In genomic region chr2:75714766-75715165, GRCm38 (mm10) we compare ENCODE assay signal across 17 mouse cellular contexts. TPM values are rescaled to one million over a fixed set of nuclear protein-coding genes. Genes with fewer than 3 reads are reported as not detected.
DNase-seq lines count a peak whose midpoint lies in the region; ATAC-seq and TF ChIP-seq lines count a peak whose summit lies in the region.
"Had no signal": no experiment of that assay in that cellular context is flagged by ENCODE, and none has a peak within 500 bp of the region (broad histone marks: within the 10 kb centered on the region; RNA-seq: fewer than 3 reads in every experiment).

No protein-coding gene starts in this region.

- no peak overlapping the region for H3K27ac ChIP-seq in intestine, embryonic 15.5 days
- no peak overlapping the region for H3K27ac ChIP-seq in intestine, embryonic 16.5 days (ENCODE audit: low read length)
- H3K27ac ChIP-seq in lung, embryonic 15.5 days: peak overlapping the region; percentile 61; the same call in 1 of the 2 replicates
- peak overlapping the region; percentile 91 for H3K27ac ChIP-seq in small intestine, adult 2 months (ENCODE audit: insufficient read depth, low read depth, low read length)
- H3K27ac ChIP-seq: embryonic facial prominence, embryonic 12.5 days; forebrain, embryonic 15.5 days; heart, adult 2 months had no signal

- H3K9ac ChIP-seq in intestine, embryonic 15.5 days: no peak overlapping the region
- no peak overlapping the region for H3K9ac ChIP-seq in intestine, embryonic 16.5 days (ENCODE audit: low read depth, low read length)
- H3K9ac ChIP-seq in lung, embryonic 15.5 days: no peak overlapping the region
- H3K9ac ChIP-seq: embryonic facial prominence, embryonic 12.5 days; forebrain, embryonic 15.5 days; heart, embryonic 12.5 days had no signal

- H3K4me1 ChIP-seq in intestine, embryonic 15.5 days (replicated peaks): no peaks in the 10 kb centered on the region
- peaks cover 3% of the 10 kb centered on the region; the same call in 1 of the 2 replicates for H3K4me1 ChIP-seq in intestine, embryonic 16.5 days (ENCODE audit: control insufficient read depth, insufficient read depth, low read length)
- H3K4me1 ChIP-seq in lung, embryonic 15.5 days: peaks cover 22% of the 10 kb centered on the region
- peaks cover 9% of the 10 kb centered on the region; the same call in 1 of the 2 replicates for H3K4me1 ChIP-seq in small intestine, adult 2 months (ENCODE audit: control insufficient read depth, insufficient read depth, insufficient read length, low read length)

- no peak for TF ChIP-seq POLR2A in small intestine, adult 2 months (IDR thresholded peaks at IDR 0.05; ENCODE audit: low read depth, low read length)

- no peaks in the 10 kb centered on the region for H3K9me3 ChIP-seq in intestine, embryonic 15.5 days
- no peaks in the 10 kb centered on the region for H3K9me3 ChIP-seq in intestine, embryonic 16.5 days (ENCODE audit: control insufficient read depth, low read length)
- no peaks in the 10 kb centered on the region for H3K9me3 ChIP-seq in lung, embryonic 15.5 days
- H3K9me3 ChIP-seq: embryonic facial prominence, embryonic 12.5 days; forebrain, embryonic 15.5 days; heart, embryonic 12.5 days; hindbrain, embryonic 10.5 days had no signal

- no peaks in the 10 kb centered on the region for H3K27me3 ChIP-seq in intestine, embryonic 15.5 days (replicated peaks)
- H3K27me3 ChIP-seq in intestine, embryonic 16.5 days (replicated peaks; ENCODE audit: control insufficient read depth, insufficient read depth, low read length): no peaks in the 10 kb centered on the region
- H3K27me3 ChIP-seq in lung, embryonic 15.5 days: no peaks in the 10 kb centered on the region
- H3K27me3 ChIP-seq in small intestine, adult 2 months (ENCODE audit: control insufficient read depth, insufficient read depth, low read length): no peaks in the 10 kb centered on the region
- H3K27me3 ChIP-seq: embryonic facial prominence, embryonic 12.5 days; forebrain, embryonic 15.5 days; heart, embryonic 12.5 days had no signal

- 42% methylated on average over 4 of the region's 4 CpGs for WGBS in intestine, embryonic 15.5 days
- 50% methylated on average over 4 of the region's 4 CpGs for WGBS in intestine, embryonic 16.5 days
- 40% methylated on average over 4 of the region's 4 CpGs for WGBS in lung, embryonic 15.5 days
- 25% methylated on average over 4 of the region's 4 CpGs for WGBS in small intestine, adult 2 months

- no peak overlapping the region for H3K4me3 ChIP-seq in intestine, embryonic 15.5 days (replicated peaks)
- no peak overlapping the region for H3K4me3 ChIP-seq in intestine, embryonic 16.5 days (ENCODE audit: low read length)
- H3K4me3 ChIP-seq in lung, embryonic 15.5 days: no peak overlapping the region
- H3K4me3 ChIP-seq in small intestine, adult 2 months (ENCODE audit: low read depth, low read length): no peak overlapping the region
- H3K4me3 ChIP-seq: embryonic facial prominence, embryonic 12.5 days; forebrain, embryonic 15.5 days; heart, adult 2 months; heart, embryonic 12.5 days; hindbrain, embryonic 10.5 days had no signal

- no peaks in the 10 kb centered on the region for H3K36me3 ChIP-seq in intestine, embryonic 15.5 days
- H3K36me3 ChIP-seq in intestine, embryonic 16.5 days (ENCODE audit: control insufficient read depth, insufficient read depth, low read length): no peaks in the 10 kb centered on the region
- no peaks in the 10 kb centered on the region for H3K36me3 ChIP-seq in lung, embryonic 15.5 days
- H3K36me3 ChIP-seq in small intestine, adult 2 months (ENCODE audit: control insufficient read depth, insufficient read depth, low read length): no peaks in the 10 kb centered on the region
- H3K36me3 ChIP-seq: embryonic facial prominence, embryonic 12.5 days; forebrain, embryonic 15.5 days; heart, embryonic 12.5 days; hindbrain, embryonic 10.5 days had no signal

- TF ChIP-seq CTCF in small intestine, adult 2 months (IDR thresholded peaks at IDR 0.05; ENCODE audit: extremely low read depth, insufficient read length, insufficient replicate concordance, low read depth, low read length): no peak

- H3K4me2 ChIP-seq in intestine, embryonic 15.5 days (replicated peaks): no peak overlapping the region
- no peak overlapping the region for H3K4me2 ChIP-seq in intestine, embryonic 16.5 days (ENCODE audit: low read depth, low read length)
- no peak overlapping the region for H3K4me2 ChIP-seq in lung, embryonic 15.5 days
- H3K4me2 ChIP-seq: embryonic facial prominence, embryonic 12.5 days; forebrain, embryonic 15.5 days; heart, embryonic 12.5 days had no signal

- ATAC-seq in intestine, embryonic 15.5 days: peak; percentile 53
- no peak for ATAC-seq in intestine, embryonic 16.5 days
- ATAC-seq in lung, embryonic 15.5 days (ENCODE audit: borderline replicate concordance, extremely low read depth, low FRiP score, low TSS enrichment): no peak; the same call in 1 of the 2 replicates
- no peak for ATAC-seq in frontal cortex, adult (ENCODE audit: low TSS enrichment)
- ATAC-seq: forebrain, embryonic 15.5 days had no signal

- no peak for DNase-seq in lung, postnatal 14 days
- DNase-seq in kidney, adult 18-20 months: no peak
- DNase-seq: adrenal gland, postnatal 10 days; cerebellum, adult 11-12 months; cerebellum, adult 9-10 months; cerebellum, postnatal 25 days; gastrocnemius, postnatal 10 days; heart, adult 2 months had no signal

RNA-seq across cellular contexts. Expression of gene Nfe2l2, which starts 10.3 kb away (rescaled TPM):
- 89.3 and 93.6 TPM in 2 replicates for polyA plus RNA-seq in intestine, embryonic 15.5 days (2015; fragmentation: Nextera tagmentation; extraction: Ambion mirVana)
- 112 and 115 TPM in 2 replicates for polyA plus RNA-seq in intestine, embryonic 16.5 days (2015; fragmentation: Nextera tagmentation; extraction: Ambion mirVana)
- 92.9 and 99.0 TPM in 2 replicates for polyA plus RNA-seq in lung, embryonic 15.5 days (2015; fragmentation: Nextera tagmentation; extraction: Ambion mirVana)
- 42.5 and 62.5 TPM in 2 replicates for polyA plus RNA-seq in small intestine, adult 2 months (2012; rRNA removed)

RNA-seq across cellular contexts. Expression of gene Hnrnpa3, which starts 55.7 kb away (rescaled TPM):
- polyA plus RNA-seq in intestine, embryonic 15.5 days (2015; fragmentation: Nextera tagmentation; extraction: Ambion mirVana): 280 and 299 TPM in 2 replicates
- 215 and 254 TPM in 2 replicates for polyA plus RNA-seq in intestine, embryonic 16.5 days (2015; fragmentation: Nextera tagmentation; extraction: Ambion mirVana)
- polyA plus RNA-seq in lung, embryonic 15.5 days (2015; fragmentation: Nextera tagmentation; extraction: Ambion mirVana): 378 and 410 TPM in 2 replicates
- polyA plus RNA-seq in small intestine, adult 2 months (2012; rRNA removed): 4.4 and 9.0 TPM in 2 replicates

Comparison
In these comparisons a context has a peak if more than half of its experiments do, and no peak if none do; other contexts are left out.
1. H3K27ac ChIP-seq: peak in lung, embryonic 15.5 days (single experiment) and small intestine, adult 2 months (single experiment); none in intestine, embryonic 15.5 days (single experiment) and intestine, embryonic 16.5 days (single experiment).
2. RNA of gene Hnrnpa3, which starts 55.7 kb away (polyA plus RNA-seq): 378 to 410 TPM in lung, embryonic 15.5 days, 280 to 299 TPM in intestine, embryonic 15.5 days and 215 to 254 TPM in intestine, embryonic 16.5 days; 4.4 to 9.0 TPM in small intestine, adult 2 months; every median in the first group is over 10 times any median in the second.